Mouse (Mus musculus) spleen, adult 18-20 months (tissue): ENCODE data around the gene Masp2.
A peak's percentile ranks its signal among the peaks of the same experiment; 100 is the strongest.

Experiments
- DNase-seq, 2 experiments: peaks; one replicate each; pipeline ENCODE4 v3.0.0; 2022; ENCODE audit warnings: mixed read lengths in 2 of 2

Masp2 gene

GRCm38 (mm10) chr4:148602357-148603120 lies at the start of gene Masp2:
Gene Masp2, plus strand, starts transcription at chr4:148602554.
- no peak for DNase-seq

- no peak for DNase-seq
These were observed 44.6 kb upstream of the Masp2 start for GRCm38 (mm10) chr4:148557766-148558165.

- peak; percentile 78 to 84 for DNase-seq
These were observed 43.9 kb upstream of the Masp2 start, which contains the start of gene Exosc10 for GRCm38 (mm10) chr4:148558297-148559000. Gene Exosc10, plus strand, starts transcription at chr4:148558429.

DNA sequence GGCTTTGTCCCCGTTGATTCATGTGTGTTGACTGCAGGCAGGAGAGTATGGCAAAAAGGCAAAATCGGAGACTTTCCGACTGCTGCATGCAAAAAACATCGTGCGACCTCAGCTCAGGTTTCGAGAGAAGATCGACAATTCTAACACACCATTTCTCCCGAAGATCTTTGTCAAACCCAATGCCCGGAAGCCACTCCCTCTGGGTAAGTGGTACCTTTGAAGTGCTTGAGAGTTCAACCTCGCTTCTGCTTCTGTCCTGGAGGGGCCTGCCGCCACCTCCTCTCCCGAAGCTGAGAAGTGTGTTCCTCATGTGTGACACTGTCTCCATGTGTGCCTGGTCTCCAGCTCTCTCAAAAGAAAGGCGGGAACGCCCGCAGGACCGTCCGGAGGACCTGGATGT lies 39.7 kb upstream of the Masp2 start:
- DNase-seq = no peak

GRCm38 (mm10) chr4:148563595-148563994 lies 38.8 kb upstream of the Masp2 start:
- DNase-seq = no peak

DNA sequence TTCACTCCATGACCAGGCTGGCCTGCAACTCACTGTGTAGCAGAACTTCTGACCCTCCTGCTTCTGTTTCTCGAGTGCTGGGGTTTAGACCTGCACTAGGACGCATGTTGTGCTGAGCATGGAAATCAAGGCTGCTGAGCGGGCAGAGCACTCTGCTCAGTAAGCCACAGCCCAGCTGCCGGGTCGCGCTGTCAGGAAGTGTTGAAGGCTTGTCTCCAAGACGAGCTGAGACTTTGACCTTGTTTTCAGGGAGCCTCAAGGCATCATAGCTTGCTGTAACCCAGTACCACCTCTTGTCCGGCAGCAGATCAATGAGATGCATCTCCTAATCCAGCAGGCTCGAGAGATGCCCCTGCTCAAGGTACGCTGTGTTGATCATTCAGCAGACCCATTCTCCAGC lies 32.2 kb upstream of the Masp2 start:
- DNase-seq = no peak

GRCm38 (mm10) chr4:148570693-148571295 lies 31.6 kb upstream of the Masp2 start:
- DNase-seq = no peak

DNA sequence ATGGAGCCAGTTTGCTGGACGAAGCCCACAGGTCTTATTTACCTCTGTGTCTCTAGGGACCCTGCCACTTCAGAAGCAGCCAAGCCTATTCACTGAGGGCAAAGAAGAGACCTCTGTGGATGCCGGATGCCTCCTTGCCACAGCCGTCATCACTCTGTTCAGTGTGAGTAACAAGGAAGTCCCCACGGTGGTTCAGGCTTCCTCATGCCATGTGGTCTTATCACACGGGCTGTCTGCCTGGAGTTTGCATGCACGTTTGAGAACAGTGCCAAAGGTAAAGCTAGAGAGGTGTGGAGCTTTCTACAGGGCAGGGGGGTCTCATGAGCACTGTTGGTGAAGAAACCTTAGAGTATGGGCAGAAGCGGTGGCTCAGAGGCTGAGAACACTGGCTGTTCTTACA lies 29.1 kb upstream of the Masp2 start:
- no peak for DNase-seq

DNA sequence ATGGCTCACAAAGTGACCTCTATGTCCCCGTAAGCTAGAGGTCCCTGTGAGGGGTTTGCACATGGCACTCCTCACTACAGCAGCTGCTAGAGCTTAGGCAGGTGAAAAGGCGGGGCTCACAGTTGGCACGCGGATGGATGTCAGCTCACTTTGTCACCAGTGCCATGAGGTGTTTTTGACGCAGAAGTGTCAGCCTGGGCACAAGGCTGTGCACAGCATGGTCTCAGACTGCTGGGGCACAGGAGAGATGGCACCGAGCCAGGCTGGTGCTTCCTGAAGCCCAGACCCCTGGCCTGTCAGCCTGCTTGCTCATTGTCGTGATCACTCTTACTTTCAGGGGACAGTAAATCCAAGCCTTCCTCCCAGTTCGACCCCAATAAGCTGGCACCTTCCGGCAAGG lies 21.6 kb upstream of the Masp2 start:
- no peak for DNase-seq

- no peak for DNase-seq
These were observed 20.9 kb upstream of the Masp2 start for GRCm38 (mm10) chr4:148581422-148581821.

DNA sequence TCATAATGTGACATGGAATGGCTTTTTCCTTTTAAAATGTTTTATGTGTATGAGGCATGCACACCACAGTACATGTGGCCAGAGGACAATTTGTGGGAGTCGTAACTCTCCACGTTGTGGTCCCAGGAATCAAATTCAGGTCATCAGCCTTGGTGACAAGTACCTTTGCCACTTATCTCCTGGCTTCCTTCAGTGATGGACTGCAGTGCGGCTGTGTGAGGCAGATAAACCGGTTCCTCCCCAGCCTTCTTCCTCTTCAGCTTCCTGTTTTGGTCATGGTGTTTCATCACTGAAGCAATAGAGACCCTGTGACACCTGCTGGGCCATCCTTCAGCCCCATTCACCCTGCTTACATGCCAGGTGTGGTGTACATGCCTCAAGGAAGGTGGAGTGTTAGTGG lies 19.1 kb upstream of the Masp2 start:
- no peak for DNase-seq

DNA sequence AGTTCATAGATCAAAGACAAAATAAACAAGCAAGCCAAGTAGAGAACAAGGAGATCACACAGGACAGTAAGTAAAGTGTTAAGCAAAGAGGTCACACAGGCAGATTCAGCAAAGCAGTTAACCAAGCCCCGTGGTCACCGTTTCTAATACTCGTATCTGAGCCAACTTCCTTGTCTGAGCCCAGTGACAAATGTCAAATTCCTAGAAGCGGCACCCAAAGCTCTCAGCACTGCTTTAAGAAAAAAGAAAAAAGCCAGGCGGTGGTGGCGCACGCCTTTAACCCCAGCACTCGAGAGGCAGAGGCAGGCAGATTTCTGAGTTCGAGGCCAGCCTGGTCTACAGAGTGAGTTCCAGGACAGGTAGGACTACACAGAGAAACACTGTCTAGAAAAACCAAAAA lies 15.7 kb upstream of the Masp2 start:
- DNase-seq = no peak

DNA sequence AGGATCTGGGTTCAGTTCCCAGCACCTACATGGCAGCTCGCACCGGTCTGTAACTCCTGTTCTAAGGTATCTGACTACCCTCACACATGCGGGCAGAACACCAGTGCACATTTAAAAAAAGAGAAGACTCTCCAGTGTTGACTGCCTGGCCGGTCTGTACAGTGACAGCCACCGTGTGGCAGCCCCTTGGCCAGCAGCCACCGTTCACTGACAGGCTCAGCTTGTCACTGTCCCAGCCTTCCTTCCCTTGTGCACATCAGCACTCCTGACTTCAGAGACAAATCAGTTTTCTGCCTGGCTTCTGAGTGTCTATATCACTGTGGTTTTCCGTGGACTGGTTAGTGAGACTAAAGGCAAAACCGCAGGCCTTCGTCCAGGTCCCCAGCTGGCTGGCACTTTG lies 13.6 kb upstream of the Masp2 start:
- no peak for DNase-seq

DNA sequence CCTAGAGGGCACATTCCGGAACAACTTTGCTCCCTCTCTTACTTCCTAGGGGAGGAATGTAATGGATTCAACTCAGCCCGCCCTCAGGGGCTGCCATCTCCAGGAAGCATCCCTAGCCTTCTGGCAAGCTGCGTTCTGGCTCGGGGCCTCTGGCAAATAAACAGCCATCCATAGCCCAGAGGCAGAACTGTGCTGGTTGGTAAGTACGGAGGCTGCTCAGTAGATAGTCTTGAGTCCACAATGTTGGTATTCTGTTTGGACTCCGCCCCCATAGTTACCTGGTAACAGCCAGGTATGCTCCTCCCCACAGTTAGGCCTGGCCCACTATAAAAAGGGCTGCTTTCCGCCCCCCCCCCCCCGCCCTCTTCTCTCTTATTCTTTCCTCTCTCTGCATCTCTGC lies 12.8 kb upstream of the Masp2 start:
- DNase-seq = no peak

- DNase-seq = peak in 1 of 2 experiments; percentile 12
These were observed 11.8 kb upstream of the Masp2 start for GRCm38 (mm10) chr4:148590421-148591170.

DNA sequence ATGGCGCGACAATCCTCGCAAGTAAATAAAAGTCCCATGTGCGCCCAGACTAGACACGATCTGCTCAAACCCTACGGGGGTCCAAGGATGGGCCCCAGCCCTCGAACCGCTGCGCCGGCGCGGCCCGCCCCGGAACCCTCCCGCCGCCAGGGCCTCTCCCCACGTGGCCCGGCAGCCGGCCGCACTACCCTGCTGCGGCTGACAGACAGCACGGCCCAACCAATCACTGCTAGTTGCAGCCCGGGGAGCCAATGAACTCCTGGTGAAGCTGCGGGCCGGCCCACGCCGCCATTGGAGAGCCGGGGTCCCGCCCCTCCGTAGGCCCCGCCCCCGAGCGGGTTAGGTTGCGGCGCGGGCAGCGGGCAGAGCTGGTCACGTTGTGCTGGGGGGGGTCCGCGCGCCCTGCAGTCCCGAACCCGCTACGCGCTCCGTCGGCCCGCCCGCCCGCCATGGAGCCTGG lies 11.2 kb upstream of the Masp2 start, which contains the start of gene Srm:
Gene Srm, plus strand, starts transcription at position 333 of the 460 bp plus-strand sequence.
- peak; percentile 95 to 97 for DNase-seq

DNA sequence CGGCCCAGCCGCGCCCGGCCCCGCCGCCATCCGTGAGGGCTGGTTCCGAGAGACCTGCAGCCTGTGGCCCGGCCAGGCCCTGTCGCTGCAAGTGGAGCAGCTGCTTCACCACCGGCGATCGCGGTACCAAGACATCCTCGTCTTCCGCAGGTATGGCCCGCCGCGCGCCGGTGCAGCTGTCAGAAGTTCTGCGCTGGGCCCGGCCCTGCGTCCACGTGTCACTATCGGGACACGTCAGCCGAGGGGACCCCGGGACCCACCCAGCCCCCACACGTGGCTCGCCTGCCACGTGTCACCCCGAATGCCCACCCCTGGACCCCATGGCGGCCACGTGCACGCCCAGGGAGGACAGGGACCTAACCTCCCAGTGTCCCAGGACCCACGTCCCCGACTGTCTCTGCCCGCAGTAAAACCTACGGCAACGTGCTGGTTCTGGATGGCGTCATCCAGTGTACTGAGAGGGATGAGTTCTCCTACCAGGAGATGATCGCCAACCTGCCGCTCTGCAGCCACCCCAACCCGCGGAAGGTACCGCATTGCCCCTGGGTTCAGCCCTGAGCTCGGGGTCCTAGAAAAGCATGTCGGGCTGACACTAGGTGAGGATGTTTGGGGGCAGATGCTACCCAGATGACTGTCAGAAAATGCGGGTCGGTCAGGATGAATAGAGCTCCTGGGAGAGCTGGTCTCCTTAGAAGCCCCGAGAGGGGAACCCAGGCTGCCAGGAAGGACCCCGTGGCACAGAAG lies 10.5 kb upstream of the Masp2 start:
- no peak for DNase-seq

DNA sequence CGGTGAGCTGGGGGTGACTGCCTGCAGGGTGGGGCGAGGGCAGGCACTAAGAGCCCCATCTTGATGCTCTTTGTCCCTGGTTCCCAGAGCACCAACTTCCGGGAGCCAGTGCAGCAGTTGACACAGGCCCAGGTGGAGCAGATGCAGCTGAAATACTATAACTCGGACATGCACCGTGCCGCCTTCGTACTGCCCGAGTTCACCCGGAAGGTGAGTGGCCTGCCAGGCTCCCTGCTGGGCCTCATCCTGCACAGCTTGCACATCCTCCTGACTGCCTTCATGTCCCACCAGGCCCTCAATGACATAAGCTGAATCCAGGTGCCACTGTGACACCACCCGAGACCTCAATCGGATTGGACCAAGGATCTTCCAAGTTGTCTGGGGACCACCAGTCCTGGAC lies 8.4 kb upstream of the Masp2 start:
- no peak for DNase-seq

DNA sequence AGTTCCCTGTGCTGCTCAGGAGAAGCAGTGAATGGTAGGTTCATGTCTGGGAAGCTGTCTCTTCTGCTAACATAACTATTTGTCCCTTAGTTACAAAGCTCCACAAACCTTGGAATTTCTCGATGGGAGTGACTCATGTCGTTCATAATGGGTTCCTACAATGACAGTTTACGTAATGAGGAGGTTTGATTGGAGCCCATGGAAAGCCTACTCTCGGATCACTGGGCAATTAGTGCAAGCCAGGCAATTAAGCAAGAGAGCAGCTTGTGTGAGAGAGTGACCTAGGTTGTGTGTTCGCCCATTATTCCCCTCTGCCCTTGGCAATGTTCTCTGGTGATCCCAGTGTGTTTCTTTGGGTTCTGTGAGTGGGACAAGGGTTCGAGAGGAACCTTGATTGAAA lies 6.4 kb upstream of the Masp2 start:
- DNase-seq = no peak

GRCm38 (mm10) chr4:148596731-148597130 lies 5.6 kb upstream of the Masp2 start:
- no peak for DNase-seq

DNA sequence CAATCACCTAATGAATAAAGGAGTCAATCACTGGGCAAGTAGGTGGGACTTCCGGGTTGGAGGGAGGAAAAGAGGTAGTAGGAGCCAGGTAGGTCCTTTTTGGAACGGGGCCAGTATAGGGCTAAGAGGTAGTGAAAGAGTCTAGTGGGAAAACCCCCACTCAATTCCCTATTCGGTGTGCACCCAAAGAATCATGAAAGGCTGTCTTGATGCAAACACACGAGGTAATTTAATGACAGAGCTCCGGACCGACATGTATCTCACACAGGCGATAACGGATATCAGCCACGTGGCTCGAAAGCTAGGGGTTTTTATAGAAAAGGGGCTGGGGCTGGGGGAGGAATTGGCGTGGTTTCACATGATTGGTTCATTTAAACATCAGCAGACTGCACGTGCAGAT lies 3.5 kb upstream of the Masp2 start:
- DNase-seq = no peak

GRCm38 (mm10) chr4:148600316-148600715 lies 2.0 kb upstream of the Masp2 start:
- no peak for DNase-seq
